Mouse (Mus musculus): ENCODE data around the gene Limch1. TPM values are rescaled to one million over a fixed set of nuclear protein-coding genes. Genes with fewer than 3 reads are reported as not detected.

Limch1 gene
- total and polyA plus RNA-seq, 2 experiments, result 0.13 to 0.55 TPM

- TF ChIP-seq POLR2A (IDR thresholded peaks at IDR 0.05; ENCODE audit: extremely low read depth, insufficient read depth, low read length) (no peak), CTCF (IDR thresholded peaks at IDR 0.05; ENCODE audit: low read depth, low read length) (no peak)
- Histone ChIP-seq H3K4me1 (ENCODE audit: control insufficient read depth, insufficient read depth, low read length) (no peaks in the 10 kb centered on the region), H3K79me2 (ENCODE audit: control insufficient read depth, insufficient read depth, low read length) (no peaks in the 10 kb centered on the region), H3K27me3 (ENCODE audit: control insufficient read depth, insufficient read depth, low read length) (no peaks in the 10 kb centered on the region), H3K4me3 (ENCODE audit: insufficient read depth, low read depth, low read length) (no peak overlapping the region), H3K9ac (ENCODE audit: low read depth, low read length) (no peak overlapping the region), H3K27ac (replicated peaks; ENCODE audit: insufficient read depth, low read depth, low read length) (no peak overlapping the region), H3K36me3 (ENCODE audit: control insufficient read depth, insufficient read depth, low read length) (no peaks in the 10 kb centered on the region)
- DNase-seq (ENCODE audit: extremely low read depth, low read depth, low spot score), result no peak
- WGBS, result 92% methylated on average over 4 of the region's 4 CpGs
These were observed 123.9 kb downstream of the Limch1 start for GRCm38 (mm10) chr5:66869545-66869944.

- Histone ChIP-seq H3K27me3 (ENCODE audit: control insufficient read depth, insufficient read depth, low read length) (no peaks in the 10 kb centered on the region), H3K36me3 (ENCODE audit: control insufficient read depth, insufficient read depth, low read length) (no peaks in the 10 kb centered on the region), H3K4me1 (ENCODE audit: control insufficient read depth, insufficient read depth, low read length) (no peaks in the 10 kb centered on the region), H3K27ac (replicated peaks; ENCODE audit: insufficient read depth, low read depth, low read length) (no peak overlapping the region), H3K79me2 (ENCODE audit: control insufficient read depth, insufficient read depth, low read length) (no peaks in the 10 kb centered on the region), H3K9ac (ENCODE audit: low read depth, low read length) (no peak overlapping the region), H3K4me3 (ENCODE audit: insufficient read depth, low read depth, low read length) (no peak overlapping the region)
- WGBS, result 86% methylated on average over 11 of the region's 11 CpGs
- TF ChIP-seq CTCF (IDR thresholded peaks at IDR 0.05; ENCODE audit: low read depth, low read length), result no peak
- DNase-seq (ENCODE audit: extremely low read depth, low read depth, low spot score), result no peak
These were observed 126.0 kb downstream of the Limch1 start for GRCm38 (mm10) chr5:66871521-66872050.

- no peak for TF ChIP-seq POLR2A (IDR thresholded peaks at IDR 0.05; ENCODE audit: extremely low read depth, insufficient read depth, low read length)
- no peak for TF ChIP-seq CTCF (IDR thresholded peaks at IDR 0.05; ENCODE audit: low read depth, low read length)
These were observed 126.4 kb downstream of the Limch1 start for GRCm38 (mm10) chr5:66872053-66872452.

GRCm38 (mm10) chr5:66872681-66873080, 127.1 kb downstream of the Limch1 start:
- Histone ChIP-seq H3K27ac (replicated peaks; ENCODE audit: insufficient read depth, low read depth, low read length) (no peak overlapping the region), H3K79me2 (ENCODE audit: control insufficient read depth, insufficient read depth, low read length) (no peaks in the 10 kb centered on the region), H3K4me1 (ENCODE audit: control insufficient read depth, insufficient read depth, low read length) (no peaks in the 10 kb centered on the region), H3K27me3 (ENCODE audit: control insufficient read depth, insufficient read depth, low read length) (no peaks in the 10 kb centered on the region), H3K9ac (ENCODE audit: low read depth, low read length) (no peak overlapping the region), H3K4me3 (ENCODE audit: insufficient read depth, low read depth, low read length) (no peak overlapping the region), H3K36me3 (ENCODE audit: control insufficient read depth, insufficient read depth, low read length) (no peaks in the 10 kb centered on the region)
- 93% methylated on average over 6 of the region's 6 CpGs for WGBS
- TF ChIP-seq CTCF (IDR thresholded peaks at IDR 0.05; ENCODE audit: low read depth, low read length) (no peak), POLR2A (IDR thresholded peaks at IDR 0.05; ENCODE audit: extremely low read depth, insufficient read depth, low read length) (no peak)
- no peak for DNase-seq (ENCODE audit: extremely low read depth, low read depth, low spot score)

More at GRCm38 (mm10) chr5:66872053-66872452, 126.4 kb downstream of the Limch1 start:
- Histone ChIP-seq H3K4me1 (ENCODE audit: control insufficient read depth, insufficient read depth, low read length) (no peaks in the 10 kb centered on the region), H3K27me3 (ENCODE audit: control insufficient read depth, insufficient read depth, low read length) (no peaks in the 10 kb centered on the region), H3K36me3 (ENCODE audit: control insufficient read depth, insufficient read depth, low read length) (no peaks in the 10 kb centered on the region), H3K9ac (ENCODE audit: low read depth, low read length) (no peak overlapping the region), H3K4me3 (ENCODE audit: insufficient read depth, low read depth, low read length) (no peak overlapping the region), H3K27ac (replicated peaks; ENCODE audit: insufficient read depth, low read depth, low read length) (no peak overlapping the region), H3K79me2 (ENCODE audit: control insufficient read depth, insufficient read depth, low read length) (no peaks in the 10 kb centered on the region)
- WGBS, result 89% methylated on average over 4 of the region's 4 CpGs
- DNase-seq (ENCODE audit: extremely low read depth, low read depth, low spot score), result no peak

DNA sequence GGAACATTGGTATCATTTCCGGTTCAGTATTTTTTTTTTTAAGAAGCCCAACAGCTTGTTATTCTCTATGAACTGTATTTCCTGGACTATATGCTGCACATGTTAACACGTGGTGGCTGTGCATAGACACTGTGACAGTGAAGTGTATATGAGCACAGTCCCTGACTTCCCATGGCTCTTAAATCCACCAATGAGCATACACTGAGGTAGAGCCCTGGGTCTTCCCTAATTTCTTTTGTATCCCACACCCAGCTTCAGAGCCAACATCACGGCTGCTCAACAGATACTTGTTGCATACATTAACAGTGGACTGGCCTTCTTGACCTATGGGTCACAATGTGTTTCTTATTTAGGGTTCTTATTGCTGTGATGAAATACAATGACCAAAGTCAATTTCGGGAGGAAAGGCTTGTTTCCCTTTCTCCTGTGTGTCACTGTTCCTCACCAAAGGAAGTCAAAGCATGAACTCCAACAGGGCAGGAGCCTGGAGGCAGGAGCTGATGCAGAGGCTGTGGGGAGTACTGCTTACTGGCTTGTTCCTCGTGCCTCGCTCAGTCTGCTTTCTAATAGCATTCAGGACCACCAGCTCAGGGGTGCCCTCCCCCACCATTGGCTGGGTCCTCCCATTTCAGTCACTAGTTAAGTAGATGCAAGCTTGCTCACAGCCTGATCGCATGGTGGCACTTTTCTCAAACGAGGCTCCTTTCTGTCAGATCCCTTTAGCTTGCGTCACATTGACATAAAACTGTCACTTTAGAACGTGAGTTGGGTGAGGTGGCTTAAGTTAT, 130.6 kb downstream of the Limch1 start:
- Histone ChIP-seq H3K9ac (ENCODE audit: low read depth, low read length) (no peak overlapping the region), H3K27me3 (ENCODE audit: control insufficient read depth, insufficient read depth, low read length) (no peaks in the 10 kb centered on the region), H3K4me3 (ENCODE audit: insufficient read depth, low read depth, low read length) (no peak overlapping the region), H3K4me1 (ENCODE audit: control insufficient read depth, insufficient read depth, low read length) (no peaks in the 10 kb centered on the region), H3K79me2 (ENCODE audit: control insufficient read depth, insufficient read depth, low read length) (no peaks in the 10 kb centered on the region), H3K36me3 (ENCODE audit: control insufficient read depth, insufficient read depth, low read length) (no peaks in the 10 kb centered on the region), H3K27ac (replicated peaks; ENCODE audit: insufficient read depth, low read depth, low read length) (no peak overlapping the region)
- WGBS, result 74% methylated on average over 10 of the region's 10 CpGs
- no peak for DNase-seq (ENCODE audit: extremely low read depth, low read depth, low spot score)
- TF ChIP-seq POLR2A (IDR thresholded peaks at IDR 0.05; ENCODE audit: extremely low read depth, insufficient read depth, low read length) (no peak), CTCF (IDR thresholded peaks at IDR 0.05; ENCODE audit: low read depth, low read length) (no peak)

DNA sequence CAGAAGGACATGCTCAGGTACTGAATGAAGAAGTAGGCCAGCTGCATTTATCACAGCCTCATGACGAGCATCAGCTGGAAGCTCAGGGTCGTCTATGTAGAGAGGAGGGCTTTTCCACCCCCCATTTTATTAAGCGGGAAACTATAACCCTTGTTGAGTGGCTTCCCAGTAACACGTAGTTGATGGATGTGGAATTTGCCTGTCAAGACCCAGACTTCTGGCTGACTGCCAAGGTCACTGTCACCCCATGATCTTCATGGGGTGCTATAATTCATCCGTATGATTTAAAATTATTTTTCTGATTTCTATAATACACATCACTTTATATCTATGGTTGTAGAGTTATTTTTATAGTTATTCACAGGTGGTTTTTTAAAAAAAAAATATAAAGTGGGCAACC, 131.4 kb downstream of the Limch1 start:
- no peaks in the 10 kb centered on the region for H3K4me1 ChIP-seq (ENCODE audit: control insufficient read depth, insufficient read depth, low read length)
- no peaks in the 10 kb centered on the region for H3K27me3 ChIP-seq (ENCODE audit: control insufficient read depth, insufficient read depth, low read length)
- no peak for DNase-seq (ENCODE audit: extremely low read depth, low read depth, low spot score)
- H3K4me3 ChIP-seq (ENCODE audit: insufficient read depth, low read depth, low read length), result no peak overlapping the region
- H3K27ac ChIP-seq (replicated peaks; ENCODE audit: insufficient read depth, low read depth, low read length), result no peak overlapping the region
- H3K79me2 ChIP-seq (ENCODE audit: control insufficient read depth, insufficient read depth, low read length), result no peaks in the 10 kb centered on the region
- no peak overlapping the region for H3K9ac ChIP-seq (ENCODE audit: low read depth, low read length)
- WGBS, result 79% methylated on average over 5 of the region's 5 CpGs
- H3K36me3 ChIP-seq (ENCODE audit: control insufficient read depth, insufficient read depth, low read length), result no peaks in the 10 kb centered on the region
- no peak for TF ChIP-seq CTCF (IDR thresholded peaks at IDR 0.05; ENCODE audit: low read depth, low read length)
- no peak for TF ChIP-seq POLR2A (IDR thresholded peaks at IDR 0.05; ENCODE audit: extremely low read depth, insufficient read depth, low read length)
